Mouse (Mus musculus) embryonic stem cell, embryonic (primary cell): ENCODE results near the gene Fer.
"Not testable (repeated sequence)": the region's sequence is repeated elsewhere in the genome, so short reads cannot be mapped to it uniquely, and the experiment has no call there.

Experiments used
- CTCF ChIA-PET, 4 experiments: fragments of 300-600 bp in 2 of 4; fragments of 350-600 bp in 2 of 4; sonication (Branson Sonifier 250); formaldehyde crosslinking; loops; one replicate each; lab custom pipeline; 2022; ENCODE audit warnings: inconsistent platforms in 2 of 4; lab: Charles Lee
- POLR2A ChIA-PET, 4 experiments: fragments of 300-600 bp in 2 of 4; fragments of 350-600 bp in 2 of 4; sonication (Branson Sonifier 250); formaldehyde crosslinking; loops; one replicate each; lab custom pipeline; 2022; ENCODE audit warnings: antibody characterized with exemption in 4 of 4, inconsistent platforms in 1 of 4; lab: Charles Lee

Fer gene

DNA sequence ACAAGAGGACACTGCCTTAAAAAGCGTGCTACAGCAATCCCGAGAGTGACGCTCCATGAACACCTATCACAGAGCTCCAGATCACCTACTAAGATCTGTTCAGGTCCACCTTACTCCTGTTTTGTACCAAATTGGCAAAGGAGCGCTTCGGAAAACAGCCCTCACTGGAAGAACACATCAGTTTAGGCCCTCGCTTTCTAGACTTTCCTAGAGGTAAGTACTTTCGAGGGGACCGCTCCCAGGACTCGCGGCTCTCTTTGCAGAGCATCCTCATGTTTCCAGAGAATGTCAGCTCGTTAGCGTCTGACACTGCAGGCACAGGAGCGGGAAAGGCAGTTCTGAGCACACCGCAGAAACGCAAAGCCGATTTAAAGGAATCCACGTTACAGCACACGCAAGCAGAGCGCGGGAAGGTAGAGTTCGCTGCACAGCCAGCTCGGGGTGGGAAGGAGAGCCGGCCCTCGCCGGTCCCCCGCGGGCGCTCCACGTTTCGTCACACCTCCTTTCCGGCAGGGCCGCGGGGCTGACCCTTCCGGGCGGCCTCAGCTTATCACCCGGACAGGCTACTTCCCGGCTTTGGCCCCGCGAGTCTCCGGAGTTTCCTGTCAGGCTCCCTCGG lies at the start of gene Fer:
TSS of gene Fer (plus strand) at position 51 of the 619 bp plus-strand sequence.
- CTCF ChIA-PET = interaction anchor here in 2 of 4 experiments (1.4 to 1.7 kb wide), 2 partner anchors 59 to 60 kb away, joined by 7 to 9 read pairs; no protein-coding TSS in a partner anchor

DNA sequence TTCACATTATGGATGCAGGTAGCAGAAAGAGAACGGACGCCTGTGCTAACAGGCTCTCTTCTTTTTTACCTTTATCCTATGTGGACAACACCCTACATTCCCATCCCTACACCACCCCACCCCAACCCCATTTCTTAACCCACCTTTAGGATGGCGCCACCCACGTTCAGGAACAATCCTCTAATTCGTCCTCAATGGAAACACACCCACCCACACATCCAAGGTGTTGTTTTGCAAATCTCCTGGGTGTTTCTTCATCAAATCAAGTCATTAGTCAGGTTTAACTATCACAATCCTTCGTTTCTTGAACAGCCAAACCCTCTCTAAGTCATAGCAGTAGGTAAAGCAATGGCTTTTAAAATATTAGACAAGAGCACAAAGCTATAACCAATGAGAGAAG lies 49.3 kb upstream of the Fer start:
- CTCF ChIA-PET = interaction anchor here in 1 of 4 experiments (1.7 kb wide), 1 partner anchor 10 kb away, joined by 6 read pairs; no protein-coding TSS in a partner anchor
- POLR2A ChIA-PET = interaction anchor here in 1 of 4 experiments (1.3 to 1.4 kb wide), 2 partner anchors 10 to 16 kb away, joined by 4 read pairs; no protein-coding TSS in a partner anchor

More for the DNA sequence above, at the start of gene Fer:
- POLR2A ChIA-PET = interaction anchor here in 3 of 4 experiments (0.6 to 1.8 kb wide), 24 partner anchors 8 to 1838 kb away, joined by 3 to 9 read pairs (median 3); no protein-coding TSS in a partner anchor

DNA sequence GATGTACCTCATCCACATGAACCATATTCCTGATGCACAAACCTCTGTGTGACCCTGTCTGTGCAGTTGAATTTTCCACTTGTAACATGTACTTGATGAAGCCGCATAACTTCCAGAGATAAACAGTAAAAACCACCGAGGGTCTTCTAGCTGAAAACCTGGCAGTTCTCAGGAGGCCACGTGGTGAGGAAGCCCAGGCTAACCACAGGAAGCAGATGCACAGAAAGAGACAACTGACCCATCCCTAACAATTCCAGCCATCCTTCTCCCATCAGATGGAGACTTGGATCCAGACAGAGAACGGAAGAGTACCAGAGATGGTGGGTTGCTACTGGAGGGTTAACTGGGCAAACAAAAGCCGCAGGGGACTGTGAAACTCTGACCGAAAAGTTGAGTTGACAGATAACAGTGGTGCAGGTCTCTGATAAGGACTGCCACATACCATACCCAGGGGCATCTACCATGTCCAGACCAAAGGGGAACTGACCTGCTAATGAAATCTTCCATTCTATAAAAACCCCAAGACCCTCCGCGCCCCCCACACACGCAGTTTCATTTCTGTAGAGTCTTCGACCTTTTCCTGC lies 44.3 kb upstream of the Fer start:
- ChIA-PET POLR2A (interaction anchor here in 1 of 4 experiments (0.5 kb wide), 1 partner anchor 80 kb away, joined by 4 read pairs; no protein-coding TSS in a partner anchor), CTCF (no interaction called here)

DNA sequence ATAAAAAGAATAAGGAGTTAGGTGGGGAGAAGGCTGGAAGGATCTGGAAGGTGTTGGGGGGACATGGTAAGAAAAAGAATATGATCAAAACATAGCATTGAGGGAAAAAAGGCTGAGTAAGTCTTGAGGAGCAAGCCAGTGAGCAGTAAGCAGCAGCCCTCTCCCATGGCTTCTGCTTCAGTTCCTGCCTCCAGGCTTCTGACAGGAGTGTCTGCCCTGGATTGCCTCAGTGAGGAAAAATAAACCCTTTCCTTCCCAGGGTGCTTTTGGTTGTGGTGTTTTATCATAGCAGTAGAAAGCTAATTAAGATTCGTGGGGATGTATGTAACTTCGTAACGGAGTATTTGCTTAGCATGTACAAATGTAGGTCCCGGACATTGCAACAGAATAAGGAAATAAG lies 38.7 kb upstream of the Fer start:
- POLR2A ChIA-PET = no interaction called here
- CTCF ChIA-PET = interaction anchor here in 1 of 4 experiments (1.3 kb wide), 1 partner anchor 21 kb away, joined by 3 read pairs; no protein-coding TSS in a partner anchor

DNA sequence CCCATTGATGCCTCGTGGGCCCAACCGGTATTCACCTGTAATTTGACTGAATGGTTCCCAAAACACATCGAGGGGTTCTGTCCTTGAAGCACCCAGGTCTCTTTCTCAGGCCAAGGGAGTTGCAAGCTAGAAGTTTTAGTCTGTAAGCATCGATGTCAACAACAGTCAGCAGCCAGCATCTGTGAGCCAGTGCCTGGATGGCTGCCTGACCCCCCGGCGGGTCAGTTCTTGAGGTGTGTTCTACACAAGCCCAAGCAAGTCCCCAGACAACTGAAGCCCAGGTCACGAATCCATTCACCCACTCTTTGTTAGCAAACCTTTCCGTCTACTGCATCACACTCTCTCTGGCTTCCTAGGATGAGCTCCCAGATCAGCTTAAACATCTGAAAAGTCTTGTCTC lies 36.7 kb upstream of the Fer start:
- ChIA-PET POLR2A (no interaction called here), CTCF (no interaction called here)

DNA sequence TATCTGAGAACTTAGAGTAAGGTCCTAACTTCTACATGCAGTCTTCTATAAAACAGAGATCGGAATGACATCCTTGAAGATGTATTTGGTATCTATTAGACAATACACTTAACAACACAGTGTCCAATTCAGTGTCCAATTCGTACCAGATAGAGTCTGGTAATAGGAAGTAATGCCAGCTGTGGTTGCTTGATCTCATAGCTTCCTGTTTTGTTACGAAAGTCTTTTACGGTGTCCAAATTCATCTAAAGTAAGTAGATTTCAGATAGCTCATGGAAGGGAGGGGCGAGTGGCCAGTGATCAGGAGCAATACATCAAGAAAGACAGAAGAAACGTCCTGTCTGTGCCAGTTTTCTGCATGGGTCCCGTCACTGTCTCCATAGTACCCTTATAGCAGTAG lies 36.1 kb upstream of the Fer start:
- POLR2A ChIA-PET = interaction anchor here in 1 of 4 experiments (0.6 kb wide), 1 partner anchor 403 kb away, joined by 4 read pairs; no protein-coding TSS in a partner anchor
- CTCF ChIA-PET = no interaction called here

DNA sequence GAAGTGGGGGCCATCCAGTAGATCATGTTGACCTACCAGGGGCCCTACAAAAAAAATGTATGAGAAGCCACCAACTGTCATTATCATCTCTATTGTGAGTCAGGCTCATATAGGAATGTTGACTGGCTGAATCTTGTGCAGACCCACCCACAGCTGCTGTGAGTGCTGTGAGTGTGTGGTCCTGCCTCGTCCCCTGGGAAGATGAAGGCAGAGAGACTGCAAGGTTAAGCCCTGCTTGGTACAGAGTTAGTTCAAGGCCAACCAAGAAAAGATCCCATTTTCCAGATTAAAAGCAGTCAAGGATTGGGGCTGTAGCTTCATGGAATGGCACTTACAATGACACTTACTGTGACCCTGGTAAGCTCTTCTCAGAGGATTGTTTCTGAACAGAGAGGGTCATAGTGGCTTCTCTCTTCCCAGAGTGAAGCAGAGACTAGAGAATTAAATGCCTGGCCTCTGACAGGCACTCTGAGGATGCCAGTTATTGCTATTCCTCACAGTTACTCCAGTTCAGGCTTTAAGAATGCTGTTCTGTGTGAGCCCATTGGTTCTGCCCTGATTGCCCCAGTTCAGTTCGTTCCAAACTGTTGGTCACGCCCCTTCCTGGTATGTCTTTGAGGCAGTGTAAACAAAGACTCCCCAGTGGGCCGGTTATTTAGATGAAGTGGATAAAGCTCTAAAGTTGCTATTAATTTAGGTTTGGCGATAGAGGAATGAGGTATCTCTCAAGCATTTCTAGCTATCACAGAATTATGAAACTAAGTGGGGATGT lies 34.1 kb upstream of the Fer start:
- ChIA-PET POLR2A (interaction anchor here in 2 of 4 experiments (1.0 to 2.4 kb wide), 12 partner anchors 8 to 268 kb away, joined by 3 to 9 read pairs (median 4); partner anchors contain the start of genes A930002H24Rik (in 2 of the 2) and Fer (in 2 of the 2)), CTCF (interaction anchor here in 3 of 4 experiments (1.0 to 1.8 kb wide), 3 partner anchors 25 to 36 kb away, joined by 5 to 6 read pairs (median 5); no protein-coding TSS in a partner anchor)

DNA sequence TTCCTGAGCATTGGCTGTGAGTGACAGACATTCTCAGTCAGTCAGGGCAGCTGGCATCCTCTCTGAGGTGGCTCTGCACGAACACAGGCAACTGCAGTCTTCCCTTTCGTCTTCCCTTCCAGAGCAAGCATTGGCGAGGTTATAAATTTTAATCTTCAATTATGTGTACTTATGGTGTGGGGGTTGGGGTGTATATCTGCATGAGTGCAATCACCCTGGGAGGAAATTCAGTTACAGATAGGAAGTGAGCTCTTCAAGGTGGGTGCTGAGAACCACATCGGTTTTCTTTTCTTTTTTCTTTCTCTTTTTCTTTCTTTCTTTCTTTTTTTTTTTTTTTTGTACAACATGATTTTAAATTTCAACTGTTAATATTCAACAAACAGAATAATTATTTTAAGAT lies 31.3 kb upstream of the Fer start:
- CTCF ChIA-PET = no interaction called here
- POLR2A ChIA-PET = interaction anchor here in 1 of 4 experiments (0.6 to 1.2 kb wide), 2 partner anchors 19 to 22 kb away, joined by 4 to 5 read pairs; no protein-coding TSS in a partner anchor

DNA sequence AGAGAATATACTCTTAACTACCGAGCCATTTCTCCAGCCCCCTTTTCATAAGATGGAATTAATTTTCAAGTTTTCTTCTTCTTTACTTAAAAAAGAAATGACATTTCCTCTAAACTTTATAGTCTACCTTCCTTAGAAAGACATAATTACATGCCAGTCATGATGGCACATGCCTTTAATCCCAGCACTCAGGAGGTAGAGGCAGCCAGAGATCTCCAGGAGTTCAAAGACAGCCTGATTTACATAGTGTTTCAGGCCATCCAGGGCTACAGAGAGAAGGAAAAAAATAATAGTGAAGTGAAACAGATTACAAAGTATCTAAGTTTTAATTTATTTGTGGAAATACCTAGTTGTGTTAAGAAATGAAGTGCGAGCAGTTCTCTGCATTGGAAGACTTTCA lies 26.6 kb upstream of the Fer start:
- POLR2A ChIA-PET = no interaction called here
- CTCF ChIA-PET = no interaction called here

DNA sequence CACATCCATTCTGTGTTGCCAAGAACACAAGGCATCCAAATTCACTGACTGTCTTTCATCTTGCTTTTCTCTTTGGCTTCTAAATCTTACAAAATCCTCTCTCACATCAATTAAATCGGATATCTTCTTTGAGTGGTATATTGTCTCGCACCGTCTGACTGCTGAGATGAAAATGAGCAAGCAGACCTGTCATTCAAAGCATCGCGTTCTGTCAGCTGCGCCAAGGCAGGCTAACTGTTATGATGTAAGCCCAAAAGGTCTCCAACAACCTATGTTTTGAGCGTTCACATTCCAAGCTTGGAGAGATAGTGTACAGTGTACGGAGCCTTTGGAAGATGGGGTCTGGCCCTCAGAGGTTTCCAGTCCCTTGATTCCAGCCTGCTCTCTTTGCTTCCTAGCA lies 26.2 kb upstream of the Fer start:
- CTCF ChIA-PET = interaction anchor here in 1 of 4 experiments (1.0 kb wide), 1 partner anchor 33 kb away, joined by 5 read pairs; no protein-coding TSS in a partner anchor
- POLR2A ChIA-PET = interaction anchor here in 1 of 4 experiments (0.8 to 1.1 kb wide), 2 partner anchors 9 to 14 kb away, joined by 3 to 6 read pairs; no protein-coding TSS in a partner anchor

DNA sequence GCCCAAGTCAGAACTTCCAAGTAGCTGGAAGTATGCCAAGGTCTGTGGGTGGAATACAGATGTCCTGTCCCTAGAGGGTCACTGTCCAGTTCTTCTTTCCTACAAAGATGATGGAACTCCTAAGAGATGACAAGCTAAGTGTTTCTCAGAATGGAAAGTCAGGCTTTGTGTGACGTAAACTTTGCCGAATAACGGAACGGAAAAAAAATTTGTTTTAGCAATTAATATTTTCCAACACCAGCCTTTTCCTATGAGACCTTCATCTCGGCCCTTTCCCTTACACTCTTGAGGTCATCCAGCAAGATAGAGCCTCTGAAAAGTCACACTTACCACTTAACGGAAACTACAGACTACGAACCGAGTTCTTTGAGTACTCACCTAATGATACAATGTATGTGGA lies 24.7 kb upstream of the Fer start:
- CTCF ChIA-PET = no interaction called here

DNA sequence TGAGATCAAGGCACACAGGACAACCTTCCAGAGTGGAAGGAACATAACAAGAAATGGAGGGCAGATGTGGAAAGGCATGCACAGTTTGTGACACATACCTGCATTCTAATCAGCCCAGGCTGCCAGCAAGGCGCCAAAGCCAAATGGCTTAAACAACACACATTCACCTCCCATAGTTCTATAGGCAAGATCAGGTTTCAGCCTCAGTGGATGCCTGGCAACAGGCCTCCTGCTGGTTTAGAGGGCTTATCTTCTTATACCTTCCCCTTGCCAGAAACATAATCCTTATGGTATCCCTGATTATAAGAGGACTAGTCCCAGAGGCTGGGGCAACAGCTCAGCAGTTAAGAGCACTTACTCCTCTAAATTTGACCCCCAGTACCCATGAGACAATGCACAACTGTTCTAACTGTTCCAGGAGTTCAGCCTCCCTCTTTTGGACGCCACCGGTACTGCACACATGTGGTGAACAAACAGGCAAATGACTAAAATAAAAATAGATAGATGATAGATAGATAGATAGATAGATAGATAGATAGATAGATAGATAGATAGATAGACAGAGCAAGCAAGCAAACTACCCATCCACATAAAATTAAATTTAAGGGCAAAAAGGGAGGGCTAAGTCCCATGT lies 23.1 kb upstream of the Fer start:
- CTCF ChIA-PET = no interaction called here
- POLR2A ChIA-PET = no interaction called here

More for the DNA sequence above, 24.7 kb upstream of the Fer start:
- POLR2A ChIA-PET = interaction anchor here in 1 of 4 experiments (1.3 kb wide), 1 partner anchor 25 kb away, joined by 3 read pairs; the partner anchor contains the start of gene A930002H24Rik

DNA sequence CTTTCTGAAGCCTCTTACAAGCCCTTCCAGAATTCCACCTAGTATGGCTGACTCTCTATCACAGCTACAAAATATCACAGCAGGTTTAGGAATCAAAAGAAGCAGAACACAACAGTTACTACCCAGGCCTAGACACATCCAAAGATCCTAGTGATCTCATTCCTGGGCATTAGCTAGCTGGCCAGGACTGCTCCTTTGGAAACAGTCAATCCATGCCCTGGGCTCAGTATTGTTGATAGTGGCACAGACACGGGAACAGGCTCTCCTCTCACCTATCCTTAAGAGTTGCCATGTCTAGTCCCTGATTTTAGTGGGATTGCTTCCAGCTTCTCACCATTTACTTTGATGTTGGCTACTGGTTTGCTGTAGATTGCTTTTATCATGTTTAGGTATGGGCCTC lies 20.6 kb upstream of the Fer start:
- ChIA-PET POLR2A (no interaction called here), CTCF (no interaction called here)

DNA sequence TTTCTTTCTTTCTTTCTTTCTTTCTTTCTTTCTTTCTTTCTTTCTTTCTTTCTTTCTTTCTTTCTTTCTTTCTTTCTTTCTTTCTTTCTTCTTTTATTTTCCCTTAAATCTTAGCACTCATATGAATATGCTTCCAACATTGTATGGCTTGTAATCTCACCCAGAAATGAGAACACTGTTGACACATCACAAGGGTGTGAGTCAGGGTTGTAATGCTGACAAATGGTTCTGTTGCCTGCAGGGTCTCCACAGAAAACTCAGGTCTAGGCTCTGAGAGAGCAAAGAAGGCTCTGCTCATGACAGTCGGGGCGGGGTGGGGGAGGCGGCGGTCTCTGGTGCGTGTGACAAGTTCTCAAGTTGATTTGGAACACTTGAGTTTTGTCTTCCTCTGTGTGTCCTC lies 17.9 kb upstream of the Fer start:
- POLR2A ChIA-PET = no interaction called here
- CTCF ChIA-PET = no interaction called here

DNA sequence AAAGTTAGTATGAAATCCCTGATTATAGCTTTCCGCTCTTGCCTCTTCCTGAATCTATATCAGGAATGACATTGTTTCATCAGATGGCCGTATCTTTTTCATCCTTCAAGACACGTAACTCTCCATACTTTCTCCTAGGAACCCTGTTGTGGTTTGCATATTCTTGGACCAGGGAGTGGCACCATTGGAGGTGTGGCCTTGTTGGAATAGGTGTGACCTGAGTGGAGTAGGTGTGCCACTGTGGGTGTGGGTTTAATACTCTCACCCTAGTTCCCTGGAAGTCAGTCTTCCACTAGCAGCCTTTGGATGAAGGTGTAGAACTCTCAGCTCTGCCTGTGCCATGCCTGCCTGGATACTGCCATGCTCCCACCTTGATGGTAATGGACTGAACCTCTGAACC lies 17.1 kb upstream of the Fer start:
- CTCF ChIA-PET = not testable (repeated sequence)
- POLR2A ChIA-PET = interaction anchor here in 1 of 4 experiments (0.8 kb wide), 1 partner anchor 43 kb away, joined by 3 read pairs; no protein-coding TSS in a partner anchor

DNA sequence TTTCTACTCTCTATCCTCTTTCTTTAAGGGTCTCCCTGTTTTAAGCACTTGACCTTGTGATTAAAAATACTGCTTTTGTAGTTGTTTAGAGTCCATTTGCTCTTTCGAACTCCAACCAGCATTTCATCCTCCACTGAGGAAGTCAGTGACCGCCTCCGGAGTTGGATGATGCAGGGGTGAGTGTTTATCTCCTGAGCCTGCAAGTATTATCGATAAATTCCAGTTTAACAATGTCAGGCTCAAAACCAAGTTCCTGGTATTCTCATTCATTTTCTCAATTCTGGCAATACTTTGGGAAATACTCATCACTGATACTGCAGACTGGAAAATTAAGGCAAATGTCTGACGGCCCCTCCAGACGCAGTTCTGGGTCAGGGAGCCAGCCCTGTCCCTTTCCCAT lies 13.7 kb upstream of the Fer start:
- CTCF ChIA-PET = interaction anchor here in 1 of 4 experiments (0.9 kb wide), 1 partner anchor 46 kb away, joined by 4 read pairs; no protein-coding TSS in a partner anchor
- POLR2A ChIA-PET = interaction anchor here in 2 of 4 experiments (0.6 to 1.4 kb wide), 2 partner anchors 14 to 20 kb away, joined by 3 to 5 read pairs; partner anchors contain the start of genes A930002H24Rik (in 1 of the 2) and Fer (in 1 of the 2)

DNA sequence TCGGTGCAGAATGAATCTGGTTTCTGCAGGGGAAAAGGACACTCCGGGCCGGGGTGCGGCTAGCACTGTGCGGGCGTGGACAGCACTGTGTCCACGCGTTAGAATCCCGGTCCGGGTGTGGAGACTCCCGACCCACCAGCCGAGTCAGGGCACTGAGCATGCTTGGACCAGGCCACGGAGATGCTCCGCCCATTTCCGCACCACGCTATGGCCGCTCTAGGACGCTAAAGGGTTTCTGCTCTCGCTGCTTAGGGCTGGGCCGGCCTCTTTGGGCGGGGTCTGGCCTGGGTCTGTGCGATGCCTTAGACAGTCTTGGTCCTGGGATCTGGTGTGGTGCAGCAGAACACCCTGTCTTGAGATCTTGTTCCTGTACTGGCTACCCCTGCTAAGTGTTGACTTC lies 13.3 kb upstream of the Fer start:
- ChIA-PET CTCF (interaction anchor here in 1 of 4 experiments (0.9 kb wide), 1 partner anchor 46 kb away, joined by 4 read pairs; no protein-coding TSS in a partner anchor), POLR2A (interaction anchor here in 3 of 4 experiments (0.6 to 1.7 kb wide), 8 partner anchors 13 to 419 kb away, joined by 3 to 7 read pairs (median 4); partner anchors contain the start of genes A930002H24Rik (in 3 of the 3) and Fer (in 1 of the 3))

DNA sequence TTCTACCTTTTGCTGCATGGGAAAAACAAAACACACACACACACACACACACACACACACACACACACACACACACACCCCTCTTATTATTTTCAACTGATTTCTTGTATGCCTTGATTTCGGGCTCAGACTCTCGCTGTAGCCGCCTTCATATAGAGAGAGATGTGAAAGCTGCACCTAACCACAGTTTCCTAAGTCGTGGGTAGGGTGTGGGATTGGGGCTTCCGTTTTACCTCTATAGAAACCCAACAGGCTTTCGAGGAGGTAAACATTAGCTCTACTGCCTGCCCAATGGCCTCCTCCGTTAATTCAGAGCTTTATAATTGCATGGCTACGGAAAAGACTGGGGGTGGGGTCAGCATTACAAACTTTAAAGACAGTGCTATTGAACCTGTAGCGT lies 12.8 kb upstream of the Fer start:
- ChIA-PET POLR2A (interaction anchor here (0.6 to 1.7 kb wide), 9 partner anchors 13 to 420 kb away, joined by 3 to 7 read pairs (median 4); partner anchors contain the start of genes A930002H24Rik (in 4 of the 4) and Fer (in 1 of the 4)), CTCF (no interaction called here)
